Mouse (Mus musculus): ENCODE data around the gene Snap23. TPM values are rescaled to one million over a fixed set of nuclear protein-coding genes. Genes with fewer than 3 reads are reported as not detected.

Snap23 gene
- 55.2 and 57.4 TPM in 2 replicates for polyA plus RNA-seq (2015; fragmentation: Nextera tagmentation; extraction: Ambion mirVana)

DNA sequence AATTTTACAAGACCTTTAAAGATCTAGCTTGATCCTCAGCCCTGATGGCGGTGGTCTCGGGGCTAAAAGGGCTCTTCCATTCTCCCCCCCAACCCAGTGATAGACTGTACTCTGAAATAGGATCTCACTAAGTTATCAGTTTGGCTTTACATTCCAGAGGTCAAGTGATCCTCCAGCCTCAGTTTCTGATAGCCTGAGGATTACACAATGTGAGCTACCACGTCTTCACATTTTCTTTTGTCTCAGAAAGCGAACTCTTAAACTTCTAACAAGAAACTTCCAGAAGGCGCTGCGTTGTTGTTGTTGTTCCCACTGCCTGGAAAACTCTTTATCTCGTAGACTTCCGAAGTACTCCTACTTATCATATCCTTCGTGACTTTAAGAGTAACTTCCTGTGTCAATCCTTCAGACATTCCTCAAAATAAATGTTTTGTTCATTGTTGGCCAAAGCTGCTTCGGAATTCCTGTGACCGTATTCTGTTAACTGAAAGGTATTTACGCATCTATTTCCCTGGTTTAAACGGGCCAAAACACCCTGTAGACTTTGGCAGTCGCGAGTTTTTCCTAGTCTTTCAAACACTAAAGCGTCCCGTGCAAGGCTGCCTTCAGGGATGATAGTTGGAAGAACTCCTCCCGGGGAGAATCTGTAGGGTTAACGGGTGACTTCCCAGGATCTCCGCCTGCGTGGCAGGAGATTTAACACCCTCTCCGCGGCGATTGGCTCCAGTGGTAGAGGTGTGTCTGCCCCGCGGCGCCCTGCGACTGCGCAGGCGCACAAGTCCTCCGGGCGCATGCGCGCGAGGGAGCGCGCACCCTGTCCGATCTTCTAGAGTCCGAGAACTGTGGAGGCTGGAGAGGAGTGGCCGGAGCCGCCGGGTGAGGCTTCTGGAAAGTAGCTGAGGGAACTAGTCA, at the start of gene Snap23:
Gene Snap23 (plus strand): TSS at position 786 of the 912 bp plus-strand sequence.
- Histone ChIP-seq H3K9ac (replicated peaks; ENCODE audit: low read length) (peak within 1 kb of the TSS; percentile 71), H3K27ac (ENCODE audit: low read length) (peak within 1 kb of the TSS; percentile 98), H3K36me3 (ENCODE audit: insufficient read depth, low read length) (peaks cover 11% of the 10 kb centered on the region; the same call in 1 of the 2 replicates), H3K9me3 (ENCODE audit: low read length) (no peaks in the 10 kb centered on the region), H3K4me2 (replicated peaks; ENCODE audit: low read depth, low read length) (peak within 1 kb of the TSS; percentile 79), H3K27me3 (ENCODE audit: insufficient read depth, low read length) (no peaks in the 10 kb centered on the region), H3K4me3 (ENCODE audit: low read length) (peak within 1 kb of the TSS; percentile 68), H3K4me1 (ENCODE audit: insufficient read depth, low read length) (peaks cover 21% of the 10 kb centered on the region)
- ATAC-seq (ENCODE audit: low FRiP score, low TSS enrichment) = peak; percentile 97
- WGBS = under 1% methylated on average over 42 of the region's 42 CpGs

DNA sequence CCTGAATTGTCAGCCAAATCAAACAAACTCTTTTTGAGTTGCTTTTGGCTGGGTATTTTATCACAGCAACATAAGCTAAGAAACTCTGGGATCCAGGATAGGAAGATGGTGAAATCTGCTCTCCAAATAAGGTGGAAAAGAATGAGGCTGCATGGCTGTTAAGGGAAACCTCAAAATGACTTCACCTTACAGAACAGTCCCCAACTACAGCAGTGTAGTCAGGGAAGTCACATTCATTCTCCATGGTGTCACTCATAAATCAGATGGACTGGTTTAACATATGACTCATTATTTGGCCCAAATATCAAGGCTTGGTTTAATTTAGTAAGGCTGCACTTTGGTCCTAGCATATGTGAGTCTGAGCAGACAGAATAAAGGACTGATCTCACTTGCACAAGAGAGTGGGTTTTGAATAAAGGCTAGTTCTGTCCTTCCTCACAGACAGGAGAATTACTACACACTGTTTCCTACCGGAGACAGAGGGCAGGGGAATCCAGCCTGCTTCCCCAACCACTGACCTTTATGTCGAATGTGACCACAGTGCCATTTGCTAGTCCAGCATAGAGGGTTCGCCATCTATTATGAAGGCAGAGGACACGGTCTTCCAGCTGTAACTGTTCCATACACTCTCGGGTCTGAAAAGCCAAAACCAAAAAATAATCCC, 48.8 kb upstream of the Snap23 start:
- Histone ChIP-seq H3K9ac (replicated peaks; ENCODE audit: low read length) (no peak overlapping the region), H3K27me3 (ENCODE audit: insufficient read depth, low read length) (no peaks in the 10 kb centered on the region), H3K27ac (ENCODE audit: low read length) (no peak overlapping the region), H3K36me3 (ENCODE audit: insufficient read depth, low read length) (peaks cover 69% of the 10 kb centered on the region), H3K4me3 (ENCODE audit: low read length) (no peak overlapping the region), H3K4me2 (replicated peaks; ENCODE audit: low read depth, low read length) (no peak overlapping the region), H3K4me1 (ENCODE audit: insufficient read depth, low read length) (no peaks in the 10 kb centered on the region), H3K9me3 (ENCODE audit: low read length) (no peaks in the 10 kb centered on the region)
- WGBS = 81% methylated on average over 5 of the region's 5 CpGs
- no peak for ATAC-seq (ENCODE audit: low FRiP score, low TSS enrichment)

DNA sequence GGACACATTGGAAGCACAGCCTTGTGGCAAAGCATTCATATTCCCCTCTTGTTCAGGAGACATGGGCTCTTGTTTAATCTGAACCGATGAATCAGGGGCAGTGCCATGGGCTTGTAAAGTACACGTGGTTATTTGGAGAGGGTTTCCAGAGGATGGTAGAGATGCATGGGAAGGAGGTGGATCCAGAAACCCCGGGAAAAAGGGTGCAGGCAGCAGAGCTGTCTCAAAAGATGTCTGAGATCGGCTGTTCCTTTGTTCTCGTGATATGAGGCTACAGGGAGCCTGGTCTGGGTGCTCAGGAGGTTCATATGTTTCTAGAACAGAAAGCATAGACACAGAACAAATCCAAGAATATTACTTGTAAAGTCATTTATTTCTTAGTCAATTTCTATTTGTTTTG, 40.7 kb upstream of the Snap23 start:
- Histone ChIP-seq H3K4me1 (ENCODE audit: insufficient read depth, low read length) (no peaks in the 10 kb centered on the region), H3K27ac (ENCODE audit: low read length) (no peak overlapping the region), H3K4me3 (ENCODE audit: low read length) (no peak overlapping the region), H3K9me3 (ENCODE audit: low read length) (no peaks in the 10 kb centered on the region), H3K36me3 (ENCODE audit: insufficient read depth, low read length) (peaks cover 71% of the 10 kb centered on the region), H3K27me3 (ENCODE audit: insufficient read depth, low read length) (no peaks in the 10 kb centered on the region), H3K4me2 (replicated peaks; ENCODE audit: low read depth, low read length) (no peak overlapping the region), H3K9ac (replicated peaks; ENCODE audit: low read length) (no peak overlapping the region)
- WGBS = 95% methylated on average over 5 of the region's 5 CpGs
- no peak for ATAC-seq (ENCODE audit: low FRiP score, low TSS enrichment)

DNA sequence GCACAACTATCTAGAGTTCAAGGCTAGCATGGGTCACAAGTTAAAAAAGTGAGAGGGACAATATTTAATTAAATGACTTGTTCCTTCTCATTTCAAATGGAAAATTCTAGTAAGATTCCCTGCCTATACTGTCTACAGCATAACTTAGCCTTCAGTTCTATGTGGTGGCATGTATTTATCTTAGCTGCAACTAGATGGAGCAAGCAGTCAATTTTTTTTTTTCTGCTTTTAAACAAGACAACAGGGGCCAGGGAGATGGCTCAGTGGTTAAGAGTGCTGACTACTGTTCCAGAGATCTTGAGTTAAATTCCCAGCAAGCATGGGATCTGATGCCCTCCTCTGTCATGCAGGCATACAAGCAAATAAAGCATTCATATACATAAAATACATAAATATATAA, 37.9 kb upstream of the Snap23 start:
- Histone ChIP-seq H3K27me3 (ENCODE audit: insufficient read depth, low read length) (no peaks in the 10 kb centered on the region), H3K4me1 (ENCODE audit: insufficient read depth, low read length) (no peaks in the 10 kb centered on the region), H3K4me2 (replicated peaks; ENCODE audit: low read depth, low read length) (no peak overlapping the region), H3K27ac (ENCODE audit: low read length) (no peak overlapping the region), H3K9ac (replicated peaks; ENCODE audit: low read length) (no peak overlapping the region), H3K36me3 (ENCODE audit: insufficient read depth, low read length) (peaks cover 65% of the 10 kb centered on the region), H3K9me3 (ENCODE audit: low read length) (no peaks in the 10 kb centered on the region), H3K4me3 (ENCODE audit: low read length) (no peak overlapping the region)
- ATAC-seq (ENCODE audit: low FRiP score, low TSS enrichment) = no peak

DNA sequence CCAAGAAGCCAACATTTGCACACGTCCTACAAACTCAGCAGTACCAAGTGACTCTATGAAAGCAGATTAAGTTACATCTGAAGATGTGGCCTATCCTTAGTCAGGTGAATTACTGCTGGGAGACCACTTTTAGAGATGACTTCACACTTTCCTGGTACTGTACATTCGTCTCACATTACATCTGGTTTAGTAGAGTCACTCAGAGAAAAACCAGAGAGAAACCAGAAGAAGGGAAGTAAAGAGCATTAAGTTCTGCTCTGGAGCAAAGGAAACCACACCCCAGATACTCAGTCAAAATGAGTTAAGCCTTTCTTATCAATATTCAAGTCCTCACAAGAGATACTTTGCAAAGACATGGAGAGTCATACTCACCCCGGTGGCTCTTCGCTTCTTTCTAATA, 36.2 kb upstream of the Snap23 start:
- Histone ChIP-seq H3K4me3 (ENCODE audit: low read length) (no peak overlapping the region), H3K27me3 (ENCODE audit: insufficient read depth, low read length) (no peaks in the 10 kb centered on the region), H3K9me3 (ENCODE audit: low read length) (no peaks in the 10 kb centered on the region), H3K9ac (replicated peaks; ENCODE audit: low read length) (no peak overlapping the region), H3K4me1 (ENCODE audit: insufficient read depth, low read length) (no peaks in the 10 kb centered on the region), H3K36me3 (ENCODE audit: insufficient read depth, low read length) (peaks cover 71% of the 10 kb centered on the region), H3K4me2 (replicated peaks; ENCODE audit: low read depth, low read length) (no peak overlapping the region), H3K27ac (ENCODE audit: low read length) (no peak overlapping the region)
- no peak for ATAC-seq (ENCODE audit: low FRiP score, low TSS enrichment)
- 84% methylated on average over 4 of the region's 4 CpGs for WGBS

DNA sequence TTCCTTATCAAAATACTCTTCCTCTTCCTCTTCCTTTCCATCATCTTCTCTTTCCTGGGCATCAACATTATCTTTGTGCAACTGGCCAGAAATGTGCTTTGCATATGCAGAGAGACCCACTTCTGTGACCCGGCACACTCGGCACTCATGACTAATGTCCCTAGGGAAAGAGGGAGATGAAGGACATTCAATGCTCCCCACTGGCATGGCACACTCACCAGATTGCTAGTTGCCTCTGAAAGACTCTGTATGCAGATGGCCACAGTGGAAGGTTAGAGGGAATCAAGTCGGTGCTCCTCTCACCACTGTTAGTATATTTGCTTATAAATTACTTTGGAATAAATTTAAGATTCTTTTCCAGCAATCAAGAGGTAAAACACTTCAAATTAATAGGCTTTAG, 28.1 kb upstream of the Snap23 start:
- Histone ChIP-seq H3K27ac (ENCODE audit: low read length) (peak overlapping the region; percentile 70), H3K36me3 (ENCODE audit: insufficient read depth, low read length) (peaks cover 14% of the 10 kb centered on the region), H3K4me2 (replicated peaks; ENCODE audit: low read depth, low read length) (peak overlapping the region; percentile 19; the same call in 1 of the 2 replicates), H3K27me3 (ENCODE audit: insufficient read depth, low read length) (no peaks in the 10 kb centered on the region), H3K9me3 (ENCODE audit: low read length) (no peaks in the 10 kb centered on the region), H3K4me3 (ENCODE audit: low read length) (no peak overlapping the region), H3K4me1 (ENCODE audit: insufficient read depth, low read length) (no peaks in the 10 kb centered on the region), H3K9ac (replicated peaks; ENCODE audit: low read length) (no peak overlapping the region)
- ATAC-seq (ENCODE audit: low FRiP score, low TSS enrichment) = no peak
- WGBS = 64% methylated on average over 3 of the region's 3 CpGs

DNA sequence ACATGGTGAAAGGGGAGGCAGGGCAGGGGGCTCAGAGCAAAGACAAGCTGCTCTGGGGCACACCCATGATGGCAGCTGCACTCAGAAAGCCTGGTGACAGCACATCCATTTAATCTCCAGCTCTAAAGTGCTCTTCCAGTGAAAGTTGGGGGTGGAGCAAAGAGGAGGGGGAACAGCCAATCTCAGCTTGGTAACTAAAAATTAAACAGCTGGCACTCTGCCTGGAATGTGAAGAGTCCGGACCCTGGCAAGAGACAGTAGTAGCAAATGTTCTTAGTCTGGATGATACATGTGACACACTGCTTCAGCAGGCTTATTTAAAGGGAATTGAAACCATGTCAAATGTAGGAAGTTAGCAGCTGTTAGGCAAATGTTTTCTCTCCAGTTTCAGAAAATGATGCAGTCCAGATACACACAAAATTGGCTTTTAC, 27.7 kb upstream of the Snap23 start:
- WGBS = 10% methylated on average over 1 of the region's 1 CpGs
- no peak overlapping the region for H3K4me3 ChIP-seq (ENCODE audit: low read length)
- H3K9ac ChIP-seq (replicated peaks; ENCODE audit: low read length) = no peak overlapping the region
- H3K36me3 ChIP-seq (ENCODE audit: insufficient read depth, low read length) = peaks cover 14% of the 10 kb centered on the region
- H3K27ac ChIP-seq (ENCODE audit: low read length) = peak overlapping the region; percentile 71
- H3K4me2 ChIP-seq (replicated peaks; ENCODE audit: low read depth, low read length) = peak overlapping the region; percentile 19; the same call in 1 of the 2 replicates
- no peaks in the 10 kb centered on the region for H3K27me3 ChIP-seq (ENCODE audit: insufficient read depth, low read length)
- H3K9me3 ChIP-seq (ENCODE audit: low read length) = no peaks in the 10 kb centered on the region
- no peaks in the 10 kb centered on the region for H3K4me1 ChIP-seq (ENCODE audit: insufficient read depth, low read length)
- ATAC-seq (ENCODE audit: low FRiP score, low TSS enrichment) = peak; percentile 81; the same call in 1 of the 2 replicates

DNA sequence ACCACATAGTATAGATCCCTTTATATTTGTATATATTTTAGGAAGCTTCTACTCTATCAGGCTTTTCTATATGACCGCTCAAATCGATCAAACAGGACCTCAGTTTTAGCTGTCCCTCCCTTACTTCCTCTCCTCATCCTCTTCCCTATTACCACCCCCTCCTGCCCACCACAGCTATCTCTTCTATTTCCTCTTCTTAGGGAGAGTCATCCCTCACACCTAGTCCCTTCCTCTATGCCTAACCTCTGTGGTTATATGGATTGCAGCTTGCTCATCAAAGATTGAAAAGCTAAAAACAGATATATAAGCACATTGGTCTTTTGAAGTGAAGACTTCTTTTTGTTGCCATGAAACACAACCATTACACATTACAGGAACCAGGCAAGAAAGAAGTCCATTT, 22.7 kb upstream of the Snap23 start:
- WGBS = 92% methylated on average over 2 of the region's 2 CpGs
- H3K9me3 ChIP-seq (ENCODE audit: low read length) = no peaks in the 10 kb centered on the region
- H3K27ac ChIP-seq (ENCODE audit: low read length) = no peak overlapping the region
- peaks cover 27% of the 10 kb centered on the region for H3K36me3 ChIP-seq (ENCODE audit: insufficient read depth, low read length)
- no peak overlapping the region for H3K4me2 ChIP-seq (replicated peaks; ENCODE audit: low read depth, low read length)
- no peaks in the 10 kb centered on the region for H3K27me3 ChIP-seq (ENCODE audit: insufficient read depth, low read length)
- H3K9ac ChIP-seq (replicated peaks; ENCODE audit: low read length) = no peak overlapping the region
- no peak overlapping the region for H3K4me3 ChIP-seq (ENCODE audit: low read length)
- no peaks in the 10 kb centered on the region for H3K4me1 ChIP-seq (ENCODE audit: insufficient read depth, low read length)
- ATAC-seq (ENCODE audit: low FRiP score, low TSS enrichment) = no peak

DNA sequence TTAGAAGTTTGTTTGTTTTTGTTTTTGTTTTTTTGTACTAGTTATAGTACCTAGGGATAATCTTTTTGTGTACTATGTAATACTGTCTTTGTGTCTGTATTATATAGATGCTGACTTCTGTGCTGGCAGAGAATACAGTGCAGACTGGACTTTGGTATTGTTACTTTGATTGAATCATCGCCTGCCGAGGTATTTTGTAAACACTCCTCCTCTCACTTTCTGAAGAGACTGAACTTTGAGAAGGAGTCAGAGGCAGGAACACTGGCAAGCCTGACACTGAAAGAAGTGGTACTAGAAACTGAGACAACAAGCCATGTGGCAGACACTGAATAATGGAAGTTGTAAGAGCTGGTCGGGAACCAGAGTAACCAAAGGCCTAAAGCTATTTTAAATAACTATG, 10.6 kb upstream of the Snap23 start:
- Histone ChIP-seq H3K9ac (replicated peaks; ENCODE audit: low read length) (no peak overlapping the region), H3K27me3 (ENCODE audit: insufficient read depth, low read length) (no peaks in the 10 kb centered on the region), H3K4me2 (replicated peaks; ENCODE audit: low read depth, low read length) (no peak overlapping the region), H3K4me1 (ENCODE audit: insufficient read depth, low read length) (no peaks in the 10 kb centered on the region), H3K9me3 (ENCODE audit: low read length) (no peaks in the 10 kb centered on the region), H3K4me3 (ENCODE audit: low read length) (no peak overlapping the region), H3K27ac (ENCODE audit: low read length) (no peak overlapping the region), H3K36me3 (ENCODE audit: insufficient read depth, low read length) (peaks cover 19% of the 10 kb centered on the region)
- WGBS = 62% methylated on average over 3 of the region's 3 CpGs
- no peak for ATAC-seq (ENCODE audit: low FRiP score, low TSS enrichment)

DNA sequence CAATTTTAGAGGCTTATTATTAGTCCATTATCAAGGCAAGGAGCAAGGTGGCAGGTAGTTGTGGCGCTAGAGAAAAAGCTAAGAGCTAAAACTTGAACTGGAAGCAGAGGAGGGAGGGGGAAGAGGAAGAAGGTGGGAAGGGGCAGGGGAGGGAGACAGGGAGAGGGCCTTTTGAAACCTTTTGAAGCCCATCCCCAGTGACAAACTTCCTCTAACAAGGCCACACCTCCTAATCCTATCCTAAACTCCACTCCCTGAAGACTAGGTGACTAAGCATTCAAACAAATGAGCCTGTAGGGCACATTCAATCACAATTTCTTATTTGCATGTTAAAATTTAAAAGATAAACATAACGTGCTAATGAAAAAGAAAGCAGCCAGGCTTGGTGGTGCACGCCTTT, 8.7 kb upstream of the Snap23 start:
- Histone ChIP-seq H3K4me3 (ENCODE audit: low read length) (no peak overlapping the region), H3K4me2 (replicated peaks; ENCODE audit: low read depth, low read length) (no peak overlapping the region), H3K4me1 (ENCODE audit: insufficient read depth, low read length) (peaks cover 4% of the 10 kb centered on the region), H3K9ac (replicated peaks; ENCODE audit: low read length) (no peak overlapping the region), H3K9me3 (ENCODE audit: low read length) (no peaks in the 10 kb centered on the region), H3K27me3 (ENCODE audit: insufficient read depth, low read length) (no peaks in the 10 kb centered on the region), H3K36me3 (ENCODE audit: insufficient read depth, low read length) (peaks cover 12% of the 10 kb centered on the region; the same call in 1 of the 2 replicates), H3K27ac (ENCODE audit: low read length) (no peak overlapping the region)
- 76% methylated on average over 3 of the region's 3 CpGs for WGBS
- no peak for ATAC-seq (ENCODE audit: low FRiP score, low TSS enrichment)
